Mouse (Mus musculus): ENCODE measurements around the gene Hoxb3. TPM values are rescaled to one million over a fixed set of nuclear protein-coding genes. Genes with fewer than 3 reads are reported as not detected.

Hoxb3 gene
- polyA plus RNA-seq, 1 experiment = 3.4 TPM

DNA sequence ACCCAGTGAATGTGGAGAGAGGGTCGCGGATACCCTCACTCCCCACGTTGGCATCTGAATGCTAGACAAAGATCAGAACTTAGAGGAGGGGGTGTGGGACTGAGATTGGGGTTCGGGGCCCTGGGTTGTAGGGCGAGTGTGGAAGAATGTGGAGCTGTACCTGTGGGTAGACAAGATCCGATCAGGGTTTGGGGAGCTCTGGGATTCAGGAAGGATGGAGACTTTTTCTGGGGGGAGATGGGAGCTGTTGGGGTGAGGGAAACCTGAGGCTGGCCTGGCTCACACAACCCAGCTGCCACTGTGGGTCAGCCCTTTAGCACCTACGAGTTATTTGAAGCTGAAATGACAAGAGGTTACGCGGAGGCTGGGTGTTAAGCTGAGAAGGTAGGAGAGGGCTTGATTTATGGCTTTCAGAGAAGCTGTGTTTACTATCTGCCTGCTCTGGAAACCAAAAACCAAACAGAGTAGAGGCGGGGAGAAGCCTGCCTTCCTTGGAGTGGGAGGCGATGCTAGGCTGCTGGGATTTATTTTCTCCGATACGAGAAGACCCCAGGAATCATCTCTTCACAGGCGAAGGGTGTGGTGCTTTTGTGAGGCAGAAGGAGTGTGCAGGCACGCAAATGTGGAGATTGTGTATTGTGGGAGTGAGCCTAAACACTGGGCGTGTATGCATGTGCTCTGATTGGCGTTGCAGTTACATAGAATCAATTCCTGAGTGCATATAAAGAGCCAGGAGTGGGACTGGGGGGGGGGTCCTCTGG, 10.3 kb downstream of the Hoxb3 start:
- no peak for DNase-seq (ENCODE audit: low read depth, low spot score)
- WGBS = 24% methylated on average over 17 of the region's 17 CpGs

DNA sequence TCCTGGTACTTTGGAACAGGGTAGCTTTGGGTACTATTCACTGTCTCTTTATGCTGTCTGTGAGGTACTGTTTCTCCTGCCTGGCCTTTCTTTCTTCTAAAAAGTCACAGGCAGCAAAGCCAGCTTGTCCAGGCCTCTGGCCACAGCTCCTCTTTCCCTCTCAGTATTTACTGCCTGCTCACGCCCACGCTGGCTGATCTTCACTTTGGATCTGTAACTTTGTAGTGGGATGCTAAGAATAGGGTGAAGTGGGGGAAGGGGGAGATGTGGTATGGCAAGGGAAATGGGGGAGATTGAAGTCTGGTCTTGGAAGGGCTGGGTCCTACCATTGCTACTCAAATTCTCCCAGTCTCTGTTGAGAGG, 10.9 kb downstream of the Hoxb3 start:
- no peak for DNase-seq (ENCODE audit: low read depth, low spot score)
- WGBS = 20% methylated on average over 2 of the region's 2 CpGs

DNA sequence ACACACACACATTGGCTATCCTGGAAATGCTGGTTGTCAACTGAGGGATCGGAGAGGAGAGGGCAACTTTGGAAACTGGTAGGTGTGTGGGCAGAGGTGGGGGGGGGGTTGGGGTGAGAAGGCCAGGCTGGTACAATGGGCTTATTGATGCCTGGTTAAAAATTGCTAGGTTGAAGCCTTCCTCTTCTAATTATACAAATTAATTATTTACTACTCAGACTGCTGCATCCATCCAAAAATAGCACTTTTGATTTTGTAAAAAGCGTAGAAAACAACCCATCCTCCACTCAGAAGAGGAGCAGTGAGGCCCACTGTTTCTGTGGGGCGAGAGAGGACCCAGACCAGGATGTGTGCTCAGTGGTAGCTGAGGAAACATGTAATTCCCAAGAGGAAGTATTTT, 11.9 kb downstream of the Hoxb3 start:
- 37% methylated on average over 3 of the region's 3 CpGs for WGBS
- no peak for DNase-seq (ENCODE audit: low read depth, low spot score)

DNA sequence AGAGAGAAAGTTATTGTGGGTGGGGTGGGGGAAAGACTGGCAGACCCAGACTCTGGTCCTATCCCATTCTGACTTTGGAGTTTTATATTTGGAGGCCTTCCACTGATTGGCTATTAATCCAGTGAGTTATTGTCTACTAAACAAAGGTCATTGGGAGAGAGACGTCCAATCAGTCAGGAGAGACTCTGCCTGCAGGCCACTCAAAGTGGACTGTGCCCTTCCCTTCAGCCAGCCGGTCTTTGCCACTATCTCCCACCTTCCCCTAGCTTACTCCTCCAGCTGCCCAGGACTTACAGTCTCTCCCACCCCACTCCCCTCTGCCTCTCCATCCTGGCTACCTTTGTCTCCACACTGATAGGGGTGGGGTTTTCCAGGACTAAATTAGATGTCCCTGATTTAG, 13.5 kb downstream of the Hoxb3 start:
- DNase-seq (ENCODE audit: low read depth, low spot score) = no peak
- 40% methylated on average over 2 of the region's 2 CpGs for WGBS

DNA sequence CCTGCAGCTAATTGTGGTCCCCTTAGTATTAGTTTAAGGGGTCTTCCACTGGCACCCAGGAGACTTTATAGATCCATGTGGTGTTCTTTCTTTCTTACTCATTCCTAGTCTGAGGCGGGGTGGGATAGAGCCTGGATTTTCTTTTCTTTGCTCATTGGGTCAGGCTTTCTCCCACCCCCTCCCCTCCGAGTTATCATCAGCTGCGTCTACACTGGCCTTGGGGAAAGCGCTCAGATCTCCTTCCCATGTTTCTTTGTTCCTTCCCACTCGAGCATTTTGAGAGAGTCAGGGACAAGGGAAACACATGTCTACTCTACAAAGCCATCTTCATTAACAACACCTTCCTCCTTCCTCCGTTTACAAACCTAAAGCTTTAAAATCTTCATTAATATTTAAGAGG, 13.9 kb downstream of the Hoxb3 start:
- WGBS = 71% methylated on average over 6 of the region's 6 CpGs
- DNase-seq (ENCODE audit: low read depth, low spot score) = no peak

DNA sequence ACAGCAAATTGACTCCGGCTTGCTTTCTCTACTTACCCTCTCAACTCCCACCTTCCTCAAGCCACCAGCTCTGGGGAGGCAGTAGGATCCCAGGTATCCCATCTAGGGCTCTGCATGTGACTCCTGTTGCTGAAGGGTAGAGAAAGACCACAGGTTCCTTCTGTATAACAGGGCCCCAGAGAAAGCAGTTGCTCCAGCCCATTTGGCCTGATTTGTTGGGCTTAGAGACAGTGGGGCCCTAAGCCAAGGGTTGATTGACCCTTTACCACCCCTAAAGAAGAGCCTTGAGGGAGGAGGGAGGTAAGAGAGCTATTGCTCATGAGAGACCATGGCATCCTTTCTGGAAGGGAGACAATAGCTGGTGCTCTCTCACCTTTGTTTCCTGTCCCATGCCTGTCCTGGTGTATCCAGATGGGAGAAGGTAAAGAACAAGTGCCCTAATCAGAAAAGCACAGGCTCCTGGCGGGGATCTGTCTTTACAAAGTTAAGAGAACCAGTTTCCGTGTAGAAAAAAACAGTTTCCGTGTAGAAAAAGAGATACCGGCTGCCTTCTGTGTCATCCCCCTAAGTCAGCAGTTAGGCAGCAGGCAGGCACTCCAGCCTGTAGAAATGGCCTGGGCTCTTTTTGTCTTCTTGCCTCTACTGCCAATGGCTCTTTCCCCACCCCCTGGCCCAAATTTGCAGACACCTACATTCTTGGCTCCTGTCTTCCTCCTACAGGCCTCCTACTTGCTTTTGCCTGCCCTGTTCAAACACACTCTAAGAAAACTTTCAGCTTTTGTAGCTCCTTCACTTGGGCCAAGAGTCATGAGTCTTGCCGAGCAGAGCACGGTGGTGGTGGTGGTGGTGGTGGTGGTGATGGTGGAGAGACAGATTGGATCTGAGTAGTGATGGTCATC, 16.1 kb downstream of the Hoxb3 start:
- no peak for DNase-seq (ENCODE audit: low read depth, low spot score)
- WGBS = 71% methylated on average over 7 of the region's 7 CpGs

DNA sequence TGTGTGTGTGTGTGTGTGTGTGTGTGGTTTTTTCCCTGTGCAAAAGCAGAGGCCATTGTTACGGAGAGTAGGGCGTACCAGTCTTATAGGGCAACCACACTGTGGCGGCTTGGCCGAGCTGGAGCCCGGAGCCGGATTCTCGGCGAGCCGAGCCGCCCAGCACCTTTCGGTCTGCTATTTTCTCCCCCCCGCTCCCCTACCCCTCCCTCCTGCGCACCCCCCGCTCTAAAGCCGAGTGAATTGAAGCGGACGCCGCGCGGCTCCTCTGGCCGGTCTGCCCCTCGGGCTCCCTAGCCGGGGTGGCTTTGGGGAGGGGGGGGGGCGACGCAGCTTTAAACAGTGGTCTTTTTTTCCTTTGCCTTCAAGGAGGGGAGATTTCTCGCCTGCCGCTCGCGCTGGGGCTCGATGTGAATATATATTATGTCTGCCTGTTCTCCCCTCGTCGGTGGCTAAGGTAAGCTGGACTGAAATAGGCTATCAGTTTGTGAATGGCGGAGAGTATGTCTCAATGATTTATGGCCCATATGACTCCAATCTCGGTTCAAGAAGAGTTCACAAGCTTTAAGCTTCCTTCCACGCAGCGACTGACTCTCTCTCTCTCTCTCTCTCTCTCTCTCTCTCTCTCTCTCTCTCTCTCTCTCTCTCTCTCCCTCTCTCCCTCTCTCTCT, 17.7 kb downstream of the Hoxb3 start:
- 19% methylated on average over 32 of the region's 36 CpGs for WGBS
- no peak for DNase-seq (ENCODE audit: low read depth, low spot score)

DNA sequence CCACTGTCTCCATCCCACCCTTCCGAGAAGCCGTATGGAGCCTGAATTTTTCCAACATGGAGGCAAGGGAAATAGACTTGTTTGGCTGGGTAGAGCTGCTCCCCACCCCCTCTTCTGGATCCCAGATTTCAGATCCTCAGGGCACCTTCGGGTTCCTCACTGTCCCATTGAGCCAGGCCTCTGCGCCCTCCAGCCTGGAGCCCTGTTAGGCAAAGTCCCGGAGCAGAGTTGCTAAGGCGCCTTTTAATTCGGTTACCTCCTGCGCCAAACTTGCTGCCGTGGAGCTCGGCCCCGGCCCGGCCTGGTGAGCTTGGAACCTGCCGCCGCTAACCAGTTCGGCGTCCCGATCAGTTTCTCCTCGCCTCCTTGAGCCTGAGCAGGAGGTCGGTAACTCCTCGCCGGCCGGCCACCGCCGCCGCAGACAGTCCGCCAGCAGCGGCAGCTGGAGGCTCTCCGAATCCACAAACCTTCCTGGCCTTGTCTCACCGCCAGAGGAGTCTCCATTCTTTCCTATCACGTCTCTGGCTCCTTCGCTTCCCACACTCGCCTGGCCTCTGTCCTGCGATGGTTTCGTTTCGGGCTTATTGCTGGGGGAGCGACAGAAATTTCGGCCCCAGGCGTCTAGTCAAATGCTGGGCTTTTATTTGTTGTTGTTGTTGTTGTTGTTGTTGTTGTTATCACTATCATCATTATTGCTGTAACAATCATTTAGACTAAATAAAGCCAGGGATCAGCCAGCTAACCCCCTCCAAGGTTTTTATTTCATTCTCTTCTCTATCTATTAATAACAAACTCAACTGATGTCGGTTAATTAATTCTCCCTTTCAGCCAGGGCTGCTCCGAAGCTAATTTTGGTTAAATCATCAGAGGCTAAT, 18.8 kb downstream of the Hoxb3 start:
- WGBS = 38% methylated on average over 40 of the region's 40 CpGs
- DNase-seq (ENCODE audit: low read depth, low spot score) = no peak

DNA sequence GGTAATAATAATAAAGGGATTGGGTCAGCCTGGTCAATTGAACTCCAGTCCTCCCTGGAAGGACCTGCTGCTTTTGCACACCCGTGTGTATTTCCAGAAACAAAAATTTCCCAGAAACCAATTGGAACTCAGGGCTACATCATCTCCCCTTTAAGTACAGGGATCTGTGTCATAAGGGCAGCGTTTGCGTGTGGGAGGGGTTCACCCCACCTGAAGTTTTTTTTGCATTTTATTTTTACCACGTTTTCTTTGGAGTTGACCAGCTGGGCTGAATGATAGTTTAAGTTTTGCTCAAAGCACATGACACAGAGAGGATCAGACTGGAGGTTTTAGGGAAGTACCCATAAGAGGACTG, 19.4 kb downstream of the Hoxb3 start:
- DNase-seq (ENCODE audit: low read depth, low spot score) = no peak
- WGBS = 42% methylated on average over 4 of the region's 4 CpGs

DNA sequence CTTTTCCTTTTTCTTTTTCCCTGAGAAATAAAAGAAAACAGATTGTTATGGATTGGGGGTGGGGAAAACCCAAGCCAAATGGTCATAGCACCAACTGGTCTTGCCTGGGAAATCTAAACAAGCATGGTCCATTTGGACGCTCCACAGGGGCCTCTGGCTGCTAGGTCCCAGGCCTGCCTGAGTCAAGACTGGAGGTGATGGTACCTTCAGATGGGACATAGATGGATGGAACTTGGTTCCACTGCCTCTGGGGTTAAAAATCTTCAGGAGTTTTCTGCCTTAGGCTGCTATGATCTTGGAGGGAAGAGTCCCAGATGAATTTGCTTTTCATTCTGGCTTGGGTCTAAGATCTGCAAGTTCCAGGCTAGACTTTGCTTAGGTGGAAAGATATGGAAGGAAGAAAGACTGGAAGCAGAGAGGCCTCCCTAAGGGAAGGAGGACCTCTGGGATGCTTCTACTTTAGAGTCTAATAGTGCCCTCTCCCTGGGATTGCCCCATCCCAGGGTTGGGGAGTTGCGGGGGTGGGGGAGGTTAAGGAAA, 20.1 kb downstream of the Hoxb3 start:
- 81% methylated on average over 2 of the region's 2 CpGs for WGBS
- no peak for DNase-seq (ENCODE audit: low read depth, low spot score)

DNA sequence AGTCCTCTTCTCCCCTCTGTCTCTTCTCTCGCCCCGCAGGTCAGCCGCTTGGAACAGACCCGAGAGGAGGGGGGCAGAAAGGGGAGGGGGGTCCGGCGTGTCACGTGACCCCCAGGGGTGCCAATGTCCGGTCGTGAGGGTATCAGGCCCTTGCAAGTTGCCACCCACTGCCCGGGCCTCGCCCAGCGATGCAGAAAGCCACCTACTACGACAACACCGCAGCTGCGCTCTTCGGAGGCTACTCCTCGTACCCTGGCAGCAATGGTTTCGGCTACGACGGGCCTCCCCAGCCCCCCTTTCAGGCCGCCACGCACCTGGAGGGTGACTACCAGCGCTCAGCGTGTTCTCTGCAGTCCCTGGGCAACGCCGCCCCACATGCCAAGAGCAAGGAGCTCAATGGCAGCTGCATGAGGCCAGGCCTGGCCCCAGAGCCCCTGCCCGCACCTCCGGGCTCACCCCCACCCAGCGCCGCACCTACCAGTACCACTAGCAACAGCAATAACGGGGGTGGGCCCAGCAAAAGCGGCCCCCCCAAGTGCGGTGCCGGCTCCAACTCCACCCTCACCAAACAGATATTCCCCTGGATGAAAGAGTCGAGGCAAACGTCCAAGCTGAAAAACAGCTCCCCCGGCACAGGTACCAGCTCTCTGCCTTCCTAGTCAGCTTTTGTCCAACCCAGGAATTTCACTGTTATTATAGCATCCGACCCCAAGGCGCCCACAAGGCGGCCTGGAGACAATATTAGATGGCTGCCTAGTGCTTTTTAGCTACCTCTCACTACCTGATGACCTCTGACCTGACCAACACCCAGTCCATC, 21.1 kb downstream of the Hoxb3 start:
- 67% methylated on average over 40 of the region's 40 CpGs for WGBS
- DNase-seq (ENCODE audit: low read depth, low spot score) = no peak

DNA sequence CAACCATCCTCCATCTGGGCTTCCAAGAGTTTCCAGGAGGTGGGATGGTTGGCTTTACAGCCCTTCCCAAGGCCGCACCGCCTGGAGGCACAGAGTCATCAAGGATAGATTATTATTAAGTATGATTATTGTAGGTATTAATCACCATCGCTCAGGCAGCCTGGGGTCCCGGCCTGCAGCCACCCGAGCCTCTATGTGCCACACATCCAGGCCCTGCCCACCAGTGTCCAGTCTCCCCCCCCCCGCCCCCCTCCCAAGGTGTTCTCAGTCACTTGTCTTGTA, 21.7 kb downstream of the Hoxb3 start:
- no peak for DNase-seq (ENCODE audit: low read depth, low spot score)
- WGBS = 74% methylated on average over 5 of the region's 6 CpGs

DNA sequence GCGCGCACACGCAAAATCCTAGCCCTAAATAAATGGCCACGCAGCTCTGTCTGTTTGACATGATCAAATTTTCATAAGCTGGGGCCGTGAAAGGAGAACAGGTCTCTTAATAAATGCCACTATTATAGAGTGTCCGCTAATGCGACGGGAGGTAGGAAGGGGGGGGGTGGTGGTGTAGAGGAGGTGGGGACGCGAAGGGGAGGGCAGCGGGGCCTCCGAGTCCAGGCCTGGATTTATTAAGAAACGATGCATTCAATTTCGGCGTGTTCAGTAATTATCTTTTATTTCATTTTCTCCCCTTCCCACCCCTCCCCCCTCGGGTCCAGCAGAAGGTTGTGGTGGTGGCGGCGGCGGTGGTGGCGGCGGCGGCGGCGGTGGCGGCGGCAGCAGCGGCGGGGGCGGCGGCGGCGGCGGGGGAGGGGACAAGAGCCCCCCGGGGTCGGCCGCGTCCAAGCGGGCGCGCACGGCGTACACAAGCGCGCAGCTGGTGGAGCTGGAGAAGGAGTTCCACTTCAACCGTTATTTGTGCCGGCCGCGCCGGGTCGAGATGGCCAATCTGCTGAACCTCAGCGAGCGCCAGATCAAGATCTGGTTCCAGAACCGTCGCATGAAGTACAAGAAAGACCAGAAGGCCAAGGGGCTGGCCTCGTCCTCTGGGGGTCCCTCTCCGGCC, 22.2 kb downstream of the Hoxb3 start:
- WGBS = 45% methylated on average over 53 of the region's 56 CpGs
- no peak for DNase-seq (ENCODE audit: low read depth, low spot score)

DNA sequence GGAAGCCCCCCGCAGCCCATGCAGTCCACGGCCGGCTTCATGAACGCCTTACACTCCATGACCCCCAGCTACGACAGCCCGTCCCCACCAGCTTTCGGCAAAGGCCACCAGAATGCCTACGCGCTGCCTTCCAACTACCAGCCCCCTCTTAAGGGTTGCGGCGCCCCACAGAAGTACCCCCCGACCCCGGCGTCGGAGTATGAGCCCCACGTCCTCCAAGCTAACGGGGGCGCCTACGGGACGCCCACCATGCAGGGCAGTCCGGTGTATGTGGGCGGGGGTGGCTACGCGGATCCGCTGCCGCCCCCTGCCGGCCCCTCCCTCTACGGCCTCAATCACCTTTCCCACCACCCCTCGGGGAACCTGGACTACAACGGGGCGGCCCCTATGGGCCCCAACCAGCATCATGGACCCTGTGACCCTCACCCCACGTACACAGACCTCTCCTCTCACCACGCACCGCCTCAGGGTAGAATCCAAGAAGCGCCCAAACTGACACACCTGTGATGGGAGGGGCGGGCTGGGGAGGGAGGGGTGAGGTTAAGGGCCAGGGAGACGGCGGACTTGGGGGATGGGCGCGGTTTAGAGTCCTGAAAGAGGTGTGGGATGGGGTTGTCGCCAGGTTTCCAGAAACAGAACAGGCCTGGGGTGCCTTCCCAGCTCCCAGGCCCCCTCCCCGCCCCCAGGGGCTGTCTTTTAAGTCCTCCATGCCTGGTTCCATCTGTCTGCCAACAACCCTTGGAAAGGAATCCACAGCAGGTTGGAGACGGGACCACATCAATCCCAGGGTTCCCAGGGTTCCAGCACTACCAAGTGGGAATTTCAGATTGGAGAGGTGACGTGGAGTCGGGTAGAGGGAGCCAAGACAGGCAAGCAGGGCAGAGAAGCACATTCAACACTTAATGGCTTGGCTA, 23.0 kb downstream of the Hoxb3 start:
- DNase-seq (ENCODE audit: low read depth, low spot score) = no peak

DNA sequence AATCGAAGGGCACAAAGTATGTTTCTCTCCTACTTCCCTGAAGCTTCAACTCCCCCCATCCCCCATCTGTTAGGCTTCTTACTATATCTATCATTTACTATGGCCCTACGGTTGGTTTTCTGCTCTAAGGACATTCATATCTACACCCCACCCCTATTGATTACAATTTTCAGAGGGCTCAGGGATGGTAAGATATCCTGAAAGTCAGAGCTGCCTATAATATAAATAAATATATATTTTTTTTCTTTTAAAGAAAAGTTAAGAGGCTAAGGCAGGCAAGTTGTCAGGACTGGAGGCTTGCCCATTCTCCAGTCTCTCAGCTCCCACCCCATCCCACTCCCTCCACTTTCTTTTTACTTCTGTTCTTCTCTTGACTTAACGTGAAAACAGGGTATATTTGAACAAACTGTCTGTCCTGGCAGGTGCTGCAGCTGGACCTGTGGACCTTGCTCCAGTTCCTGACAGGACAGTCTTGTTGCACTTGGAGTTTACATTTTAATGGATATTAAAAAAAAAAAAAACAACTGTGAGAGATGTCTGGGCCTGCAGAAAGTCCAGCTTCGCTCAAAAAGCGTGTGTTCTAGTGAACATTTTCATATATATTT, 23.9 kb downstream of the Hoxb3 start:
- no peak for DNase-seq (ENCODE audit: low read depth, low spot score)
- 64% methylated on average over 5 of the region's 5 CpGs for WGBS

More for the DNA sequence above, 23.0 kb downstream of the Hoxb3 start:
- WGBS = 48% methylated on average over 45 of the region's 45 CpGs

DNA sequence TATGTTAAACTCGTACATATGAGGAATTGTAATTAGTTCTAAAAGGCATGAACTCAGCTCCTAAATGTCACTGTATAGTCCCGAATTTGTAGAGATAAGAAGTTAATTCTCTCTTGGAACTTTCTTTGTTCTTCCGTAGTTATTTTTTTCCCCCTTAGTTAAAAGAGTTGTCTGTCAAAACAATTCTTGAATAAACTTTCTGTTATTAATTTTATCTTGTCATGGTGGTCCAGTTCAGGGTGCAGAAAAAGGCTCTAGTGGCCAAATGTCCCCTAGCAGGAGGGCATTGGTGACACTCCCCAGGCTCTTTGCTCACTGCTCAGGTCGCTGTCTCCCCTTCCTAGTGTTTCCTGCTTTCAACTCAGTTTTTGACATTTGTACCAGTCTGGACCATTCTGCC, 24.6 kb downstream of the Hoxb3 start:
- 62% methylated on average over 4 of the region's 4 CpGs for WGBS
- no peak for DNase-seq (ENCODE audit: low read depth, low spot score)
